ENCODE assay signal across 12 mouse cellular contexts in genomic region chr1:115686494-115686893, GRCm38 (mm10). TPM values are rescaled to one million over a fixed set of nuclear protein-coding genes. Genes with fewer than 3 reads are reported as not detected.
A peak's percentile ranks its signal among the peaks of the same experiment; 100 is the strongest.
DNase-seq lines count a peak whose midpoint lies in the region; ATAC-seq and TF ChIP-seq lines count a peak whose summit lies in the region.
"Had no signal": no experiment of that assay in that cellular context is flagged by ENCODE, and none has a peak within 500 bp of the region (broad histone marks: within the 10 kb centered on the region; RNA-seq: fewer than 3 reads in every experiment).

No protein-coding gene starts in this region.

- DNase-seq in forebrain, postnatal 0 days = peak; percentile 14
- no peak for DNase-seq in left cerebral cortex, adult 2 months (ENCODE audit: extremely low spot score in 1 of 2, low spot score in 2 of 2)
- no peak for DNase-seq in left cerebral cortex, postnatal 14 days (ENCODE audit: low spot score in 2 of 2)
- peak; percentile 10 for DNase-seq in embryo, embryonic 10.5 days (ENCODE audit: low spot score)
- DNase-seq in T-cell, adult 2 months (ENCODE audit: low spot score) = no peak
- DNase-seq in urinary bladder, adult 18-20 months (ENCODE audit: low spot score in 2 of 2) = no peak
- DNase-seq: adrenal gland, adult 2 months; liver, embryonic 13.5 days had no signal

- no peaks in the 10 kb centered on the region for H3K4me1 ChIP-seq in forebrain, postnatal 0 days (ENCODE audit: insufficient read depth)
- H3K4me1 ChIP-seq in forebrain, embryonic 13.5 days = no peaks in the 10 kb centered on the region
- no peaks in the 10 kb centered on the region for H3K4me1 ChIP-seq in neural tube, embryonic 15.5 days
- H3K4me1 ChIP-seq: liver, embryonic 13.5 days had no signal

- H3K27me3 ChIP-seq in forebrain, postnatal 0 days (ENCODE audit: insufficient read depth, low read length) = no peaks in the 10 kb centered on the region
- no peaks in the 10 kb centered on the region for H3K27me3 ChIP-seq in forebrain, embryonic 13.5 days
- no peaks in the 10 kb centered on the region for H3K27me3 ChIP-seq in neural tube, embryonic 15.5 days (replicated peaks)
- H3K27me3 ChIP-seq: liver, embryonic 13.5 days had no signal

- no peaks in the 10 kb centered on the region for H3K9me3 ChIP-seq in forebrain, postnatal 0 days (ENCODE audit: low read length)
- H3K9me3 ChIP-seq in forebrain, embryonic 13.5 days (replicated peaks) = no peaks in the 10 kb centered on the region
- no peaks in the 10 kb centered on the region for H3K9me3 ChIP-seq in neural tube, embryonic 15.5 days (replicated peaks)
- H3K9me3 ChIP-seq: liver, embryonic 13.5 days had no signal

- H3K4me3 ChIP-seq in forebrain, postnatal 0 days (ENCODE audit: low read depth, low read length) = peak overlapping the region; percentile 46
- no peak overlapping the region for H3K4me3 ChIP-seq in forebrain, embryonic 13.5 days
- peak overlapping the region; percentile 48 for H3K4me3 ChIP-seq in left cerebral cortex, adult 2 months
- H3K4me3 ChIP-seq in neural tube, embryonic 15.5 days (replicated peaks) = peak overlapping the region; percentile 50
- H3K4me3 ChIP-seq: liver, embryonic 13.5 days had no signal

- no peaks in the 10 kb centered on the region for H3K36me3 ChIP-seq in forebrain, postnatal 0 days (ENCODE audit: insufficient read depth)
- H3K36me3 ChIP-seq in forebrain, embryonic 13.5 days (ENCODE audit: poor library complexity, severe bottlenecking) = no peaks in the 10 kb centered on the region
- H3K36me3 ChIP-seq in neural tube, embryonic 15.5 days = no peaks in the 10 kb centered on the region
- H3K36me3 ChIP-seq: liver, embryonic 13.5 days had no signal

- WGBS in forebrain, postnatal 0 days = 30% methylated on average over 2 of the region's 2 CpGs
- 34% methylated on average over 2 of the region's 2 CpGs for WGBS in forebrain, embryonic 13.5 days
- 26% methylated on average over 2 of the region's 2 CpGs for WGBS in neural tube, embryonic 15.5 days

- ATAC-seq in forebrain, postnatal 0 days = no peak
- ATAC-seq in forebrain, embryonic 13.5 days = no peak
- ATAC-seq in neural tube, embryonic 15.5 days (ENCODE audit: low FRiP score) = peak; percentile 51; the same call in 1 of the 2 replicates

- TF ChIP-seq CTCF in forebrain, postnatal 0 days (IDR thresholded peaks at IDR 0.05; ENCODE audit: low read depth) = peak; percentile 32
- TF ChIP-seq CTCF in left cerebral cortex, adult 2 months (IDR thresholded peaks at IDR 0.05) = peak; percentile 44

- H3K4me2 ChIP-seq in forebrain, postnatal 0 days (ENCODE audit: low read depth) = peak overlapping the region; percentile 22; the same call in 1 of the 2 replicates
- H3K4me2 ChIP-seq in forebrain, embryonic 13.5 days = no peak overlapping the region
- peak overlapping the region; percentile 59 for H3K4me2 ChIP-seq in neural tube, embryonic 15.5 days
- H3K4me2 ChIP-seq: liver, embryonic 13.5 days had no signal

- H3K9ac ChIP-seq in forebrain, postnatal 0 days = no peak overlapping the region
- H3K9ac ChIP-seq in forebrain, embryonic 13.5 days = no peak overlapping the region
- H3K9ac ChIP-seq in neural tube, embryonic 15.5 days (replicated peaks) = no peak overlapping the region; the same call in 1 of the 2 replicates
- H3K9ac ChIP-seq: liver, embryonic 13.5 days had no signal

- H3K27ac ChIP-seq in forebrain, postnatal 0 days (ENCODE audit: low read depth, low read length) = no peak overlapping the region
- H3K27ac ChIP-seq in forebrain, embryonic 13.5 days = no peak overlapping the region
- H3K27ac ChIP-seq in left cerebral cortex, adult 2 months = no peak overlapping the region
- no peak overlapping the region for H3K27ac ChIP-seq in neural tube, embryonic 15.5 days (replicated peaks)
- H3K27ac ChIP-seq: liver, embryonic 13.5 days; macrophage had no signal

- intact Hi-C loops in left cerebral cortex, adult 2 months (cut with DNase I) = loop anchor here (10.0 kb wide), 2 partner anchors 628 to 1438 kb away; no protein-coding TSS in a partner anchor
- intact Hi-C loops in left cerebral cortex, postnatal 14 days (cut with DNase I) = loop anchor here (10.0 kb wide), 1 partner anchor 618 kb away; no protein-coding TSS in a partner anchor

RNA-seq across cellular contexts. Expression of gene Cntnap5a, which starts 1.9 kb away (rescaled TPM):
- 10.6 and 14.8 TPM in 2 replicates for total RNA-seq in forebrain, postnatal 0 days (2014; rRNA removed)
- 0.57 and 1.3 TPM in 2 replicates for polyA plus RNA-seq in forebrain, postnatal 0 days (2015; fragmentation: Nextera tagmentation; extraction: Ambion mirVana)
- 0.39 and 0.52 TPM in 2 replicates for polyA plus RNA-seq in forebrain, embryonic 13.5 days (2015; fragmentation: Nextera tagmentation; extraction: Ambion mirVana)
- 10 to 100 TPM; 33.1 to 35.0 TPM for total RNA-seq in left cerebral cortex, adult 2 months (2021)
- total RNA-seq in left cerebral cortex, postnatal 14 days (2021) = 10 to 100 TPM; 28.5 to 28.8 TPM
- 2.8 and 3.1 TPM in 2 replicates for polyA plus RNA-seq in neural tube, embryonic 15.5 days (2015; fragmentation: Nextera tagmentation; extraction: Ambion mirVana)
- polyA plus RNA-seq: liver, embryonic 13.5 days; macrophage; thymus, postnatal 0 days had no signal

Comparison
In these comparisons a context has a peak if more than half of its experiments do, and no peak if none do; other contexts are left out.
1. DNase-seq: peak in forebrain, postnatal 0 days (single experiment) and embryo, embryonic 10.5 days (single experiment); none in left cerebral cortex, adult 2 months (0 of 2), left cerebral cortex, postnatal 14 days (0 of 2), T-cell, adult 2 months (single experiment) and urinary bladder, adult 18-20 months (0 of 2).